Mouse (Mus musculus): ENCODE results near the gene Calr. TPM values are rescaled to one million over a fixed set of nuclear protein-coding genes. Genes with fewer than 3 reads are reported as not detected.

Gene Calr
- total and polyA plus RNA-seq, 3 experiments = 567 to 1,110 TPM; not detected in 1

DNA sequence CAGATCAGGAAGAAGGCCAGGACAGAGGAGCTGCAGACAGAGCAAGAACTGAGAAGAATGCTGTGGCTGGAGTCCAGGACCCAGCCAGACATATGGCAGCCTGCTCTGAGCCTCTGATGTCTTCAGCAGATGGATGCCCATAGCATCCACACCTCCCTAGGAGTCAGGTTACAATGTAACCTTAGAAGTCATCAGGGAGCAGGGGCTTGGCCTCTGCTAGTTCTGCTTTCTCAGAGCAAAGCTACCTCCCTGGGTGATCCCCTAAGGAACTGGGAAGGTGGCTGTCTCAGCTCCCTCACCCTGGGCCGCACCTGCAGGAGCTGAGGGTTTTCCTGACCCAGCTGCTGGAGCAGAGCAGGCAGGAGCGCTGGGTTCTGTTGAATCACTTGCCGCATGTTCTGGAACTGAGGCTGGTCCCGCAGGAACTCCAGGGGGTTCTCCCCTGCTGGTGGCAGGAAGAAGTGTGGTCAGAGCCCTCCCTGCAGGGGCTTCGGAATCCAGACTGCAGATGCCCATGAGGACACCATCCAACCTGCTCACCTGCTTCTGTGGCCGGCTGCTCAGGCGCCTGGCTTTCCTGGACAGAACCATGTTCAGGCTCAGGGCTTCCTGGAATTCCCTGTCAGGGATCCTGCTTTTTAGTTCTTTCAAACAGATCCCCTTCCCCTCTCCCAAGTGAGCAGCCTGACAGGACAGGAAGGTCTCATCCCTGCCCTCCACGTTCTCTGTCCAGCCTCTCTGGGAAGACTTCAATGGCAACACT lies 9.4 kb downstream of the Calr start:
- no peaks in the 10 kb centered on the region for H3K9me3 ChIP-seq (replicated peaks; ENCODE audit: insufficient read depth, low read length)
- TF ChIP-seq MXI1 (IDR thresholded peaks at IDR 0.05; ENCODE audit: low read depth, low read length) (no peak), RCOR1 (IDR thresholded peaks at IDR 0.05; ENCODE audit: low read depth, low read length) (no peak), NRF1 (IDR thresholded peaks at IDR 0.05; ENCODE audit: insufficient read depth, low read depth, low read length, poor library complexity, severe bottlenecking) (no peak), ZKSCAN1 (IDR thresholded peaks at IDR 0.05; ENCODE audit: low read depth, low read length) (no peak), HCFC1 (IDR thresholded peaks at IDR 0.05; ENCODE audit: low read depth, low read length) (no peak), ZNF384 (IDR thresholded peaks at IDR 0.05; ENCODE audit: low read depth, low read length) (no peak), MAFK (IDR thresholded peaks at IDR 0.05; ENCODE audit: borderline replicate concordance, low read depth, low read length) (no peak), TBP (IDR thresholded peaks at IDR 0.05; ENCODE audit: low read depth, low read length) (no peak), GABPA (IDR thresholded peaks at IDR 0.05; ENCODE audit: low read depth, low read length) (no peak), MYC (IDR thresholded peaks at IDR 0.05; ENCODE audit: low read depth, low read length) (no peak), SIN3A (IDR thresholded peaks at IDR 0.05; ENCODE audit: low read length) (no peak), BHLHE40 (IDR thresholded peaks at IDR 0.05; ENCODE audit: borderline replicate concordance, low read depth, low read length) (no peak), ZC3H11A (IDR thresholded peaks at IDR 0.05; ENCODE audit: low read depth, low read length) (no peak), EP300 (IDR thresholded peaks at IDR 0.05; ENCODE audit: low read depth in 1 of 2, low read length in 2 of 2) (no peak), USF2 (IDR thresholded peaks at IDR 0.05; ENCODE audit: borderline replicate concordance in 1 of 2, insufficient read depth in 1 of 2, low read depth in 1 of 2, low read length in 2 of 2) (no peak), MAX (IDR thresholded peaks at IDR 0.05; ENCODE audit: low read length) (no peak)
- no peaks in the 10 kb centered on the region for H3K27me3 ChIP-seq (ENCODE audit: control insufficient read depth in 1 of 2, insufficient read depth in 2 of 2, low read length in 2 of 2)
- no peak overlapping the region for H3K9ac ChIP-seq (ENCODE audit: control insufficient read depth, low read depth, low read length, poor library complexity, severe bottlenecking)
- peak; percentile 59 for DNase-seq (ENCODE audit: low read depth, low spot score)
- H3K79me2 ChIP-seq (ENCODE audit: control insufficient read depth, insufficient read depth, low read length, poor library complexity) = peaks cover 18% of the 10 kb centered on the region
- H3K4me1 ChIP-seq (ENCODE audit: control insufficient read depth in 1 of 2, insufficient read depth in 2 of 2, low read length in 2 of 2) = peaks cover 3 to 12% of the 10 kb centered on the region in 2 experiments
- H3K27ac ChIP-seq (ENCODE audit: control insufficient read depth, low read depth, low read length) = no peak overlapping the region
- H3K4me3 ChIP-seq (ENCODE audit: control insufficient read depth in 1 of 2, insufficient read depth in 1 of 2, low read depth in 2 of 2, low read length in 2 of 2) = no peak overlapping the region
- peaks cover 2 to 28% of the 10 kb centered on the region in 2 experiments; a peak in 3 of 4 replicates for H3K36me3 ChIP-seq (ENCODE audit: control insufficient read depth in 1 of 2, insufficient read depth in 2 of 2, low read length in 2 of 2)
